Mouse (Mus musculus): ENCODE measurements around the gene Sptbn4. TPM values are rescaled to one million over a fixed set of nuclear protein-coding genes. Genes with fewer than 3 reads are reported as not detected.

The Sptbn4 gene
- polyA plus RNA-seq, 1 experiment = 0.23 TPM

DNA sequence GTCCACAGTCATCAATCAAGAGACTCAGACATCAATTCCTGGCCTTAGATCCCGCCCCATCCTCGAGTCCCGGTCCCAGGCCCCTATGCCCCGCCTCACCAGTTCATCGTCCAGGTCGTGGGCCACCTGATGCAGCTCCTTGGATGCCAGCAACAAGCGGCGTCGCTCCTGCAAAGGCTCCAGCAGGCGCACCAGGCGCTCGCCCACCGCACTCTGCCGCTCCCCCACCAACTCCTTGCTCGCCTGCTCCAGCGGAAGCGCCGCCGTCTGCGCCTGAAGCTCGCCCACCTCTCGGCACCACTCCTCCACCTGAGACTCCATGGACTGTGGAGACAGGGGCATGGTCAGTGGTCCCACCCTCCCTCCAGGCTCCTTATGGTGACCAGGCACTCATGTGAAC lies 72.2 kb downstream of the Sptbn4 start:
- Histone ChIP-seq H3K27me3 (ENCODE audit: control insufficient read depth, insufficient read depth, low read length) (peaks cover 20% of the 10 kb centered on the region), H3K36me3 (ENCODE audit: control insufficient read depth, insufficient read depth, low read length) (no peaks in the 10 kb centered on the region), H3K27ac (ENCODE audit: insufficient read depth, low read length) (no peak overlapping the region), H3K4me1 (ENCODE audit: control insufficient read depth, insufficient read depth, insufficient read length) (no peaks in the 10 kb centered on the region; the same call in 1 of the 2 replicates), H3K4me3 (ENCODE audit: extremely low read depth, insufficient read depth, insufficient read length) (no peak overlapping the region)
- TF ChIP-seq POLR2A (IDR thresholded peaks at IDR 0.05; ENCODE audit: low read depth, low read length) = no peak
- no peak for TF ChIP-seq CTCF (IDR thresholded peaks at IDR 0.05; ENCODE audit: extremely low read depth, insufficient read depth, insufficient read length, insufficient replicate concordance)
- DNase-seq (ENCODE audit: low read depth in 1 of 2, low spot score in 2 of 2) = no peak
- 4% methylated on average over 20 of the region's 22 CpGs for WGBS

DNA sequence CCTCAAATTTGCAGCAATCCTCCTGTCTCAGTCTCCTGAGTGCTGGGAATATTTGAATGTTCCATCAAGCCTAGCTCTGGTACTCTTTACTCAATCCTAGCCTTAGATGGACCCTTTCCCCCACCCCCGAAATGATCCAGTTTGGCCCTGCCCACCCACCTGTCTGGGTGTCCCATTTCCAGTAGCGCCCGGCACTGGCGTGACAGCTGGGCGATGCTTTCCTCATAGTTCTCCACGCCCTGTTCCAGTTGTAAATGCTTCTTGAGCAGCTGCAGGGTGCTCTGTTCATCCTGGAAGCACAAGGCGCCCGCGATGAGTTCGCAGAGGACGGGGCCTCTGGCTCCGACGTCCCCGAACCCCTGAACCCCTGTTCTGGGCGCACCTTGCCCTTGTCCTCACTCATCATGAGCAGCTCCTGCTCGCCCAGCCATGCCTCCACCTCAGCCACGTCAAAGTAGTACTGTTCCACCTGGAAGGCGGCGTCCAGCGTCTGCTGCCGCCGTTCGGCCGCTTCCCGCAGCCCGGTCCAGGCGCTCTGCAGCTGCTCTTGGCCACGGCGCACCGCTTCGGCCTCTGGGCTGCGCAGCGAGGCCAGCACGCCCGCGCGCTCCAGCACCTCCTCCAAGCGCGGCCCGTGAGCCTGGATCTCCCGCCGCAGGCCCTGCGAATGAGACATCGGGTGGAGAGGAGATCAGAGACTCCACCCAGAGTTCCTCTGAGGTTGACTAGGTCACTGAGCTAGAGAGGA lies 75.6 kb downstream of the Sptbn4 start:
- no peak overlapping the region for H3K27ac ChIP-seq (ENCODE audit: insufficient read depth, low read length)
- 12% methylated on average over 44 of the region's 44 CpGs for WGBS
- no peaks in the 10 kb centered on the region for H3K36me3 ChIP-seq (ENCODE audit: control insufficient read depth, insufficient read depth, low read length)
- H3K27me3 ChIP-seq (ENCODE audit: control insufficient read depth, insufficient read depth, low read length) = peaks cover 35% of the 10 kb centered on the region
- H3K4me1 ChIP-seq (ENCODE audit: control insufficient read depth, insufficient read depth, insufficient read length) = peaks cover 4% of the 10 kb centered on the region
- TF ChIP-seq POLR2A (IDR thresholded peaks at IDR 0.05; ENCODE audit: low read depth, low read length) = no peak
- TF ChIP-seq CTCF (IDR thresholded peaks at IDR 0.05; ENCODE audit: extremely low read depth, insufficient read depth, insufficient read length, insufficient replicate concordance) = no peak
- no peak overlapping the region for H3K4me3 ChIP-seq (ENCODE audit: extremely low read depth, insufficient read depth, insufficient read length)
- DNase-seq (ENCODE audit: low read depth in 1 of 2, low spot score in 2 of 2) = no peak

GRCm38 (mm10) chr7:27369111-27369510 lies 78.4 kb downstream of the Sptbn4 start:
- no peak for DNase-seq (ENCODE audit: low read depth in 1 of 2, low spot score in 2 of 2)

DNA sequence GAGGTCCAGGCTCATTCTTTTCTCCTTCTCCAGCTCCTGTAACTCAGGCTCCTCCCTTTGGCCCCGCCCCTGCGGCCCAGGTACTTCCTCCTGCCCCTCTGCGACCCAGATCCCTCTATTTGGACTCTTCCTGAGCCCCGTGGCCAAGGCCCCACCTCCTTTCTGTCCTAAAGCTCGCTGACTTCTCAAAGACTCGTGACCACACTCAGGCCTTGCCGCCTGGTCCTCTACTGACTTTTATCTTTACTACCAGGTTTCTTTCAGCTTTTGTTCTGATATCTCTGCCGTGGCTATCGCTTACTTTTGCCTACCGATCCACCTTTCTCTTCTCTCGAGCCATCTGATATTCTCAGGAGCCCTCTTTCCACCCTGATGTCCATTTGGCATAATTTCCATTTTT lies 79.5 kb downstream of the Sptbn4 start:
- DNase-seq (ENCODE audit: low read depth in 1 of 2, low spot score in 2 of 2) = no peak
- peaks cover 35% of the 10 kb centered on the region for H3K27me3 ChIP-seq (ENCODE audit: control insufficient read depth, insufficient read depth, low read length)
- 23% methylated on average over 11 of the region's 11 CpGs for whole genome bisulfite sequencing
- no peak overlapping the region for H3K27ac ChIP-seq (ENCODE audit: insufficient read depth, low read length)
- peaks cover 4% of the 10 kb centered on the region for H3K4me1 ChIP-seq (ENCODE audit: control insufficient read depth, insufficient read depth, insufficient read length)
- no peaks in the 10 kb centered on the region for H3K36me3 ChIP-seq (ENCODE audit: control insufficient read depth, insufficient read depth, low read length)
- peak overlapping the region; percentile 0; the same call in 1 of the 2 replicates for H3K4me3 ChIP-seq (ENCODE audit: extremely low read depth, insufficient read depth, insufficient read length)
- no peak for TF ChIP-seq POLR2A (IDR thresholded peaks at IDR 0.05; ENCODE audit: low read depth, low read length)
- no peak for TF ChIP-seq CTCF (IDR thresholded peaks at IDR 0.05; ENCODE audit: extremely low read depth, insufficient read depth, insufficient read length, insufficient replicate concordance)

More at GRCm38 (mm10) chr7:27369111-27369510, 78.4 kb downstream of the Sptbn4 start:
- Histone ChIP-seq H3K4me3 (ENCODE audit: extremely low read depth, insufficient read depth, insufficient read length) (no peak overlapping the region), H3K27ac (ENCODE audit: insufficient read depth, low read length) (no peak overlapping the region), H3K4me1 (ENCODE audit: control insufficient read depth, insufficient read depth, insufficient read length) (peaks cover 4% of the 10 kb centered on the region), H3K27me3 (ENCODE audit: control insufficient read depth, insufficient read depth, low read length) (peaks cover 31% of the 10 kb centered on the region), H3K36me3 (ENCODE audit: control insufficient read depth, insufficient read depth, low read length) (no peaks in the 10 kb centered on the region)
- WGBS = 83% methylated on average over 19 of the region's 19 CpGs
- TF ChIP-seq POLR2A (IDR thresholded peaks at IDR 0.05; ENCODE audit: low read depth, low read length) (no peak), CTCF (IDR thresholded peaks at IDR 0.05; ENCODE audit: extremely low read depth, insufficient read depth, insufficient read length, insufficient replicate concordance) (no peak)

- Histone ChIP-seq H3K27me3 (ENCODE audit: control insufficient read depth, insufficient read depth, low read length) (peaks cover 26% of the 10 kb centered on the region), H3K27ac (ENCODE audit: insufficient read depth, low read length) (no peak overlapping the region), H3K4me1 (ENCODE audit: control insufficient read depth, insufficient read depth, insufficient read length) (peaks cover 8% of the 10 kb centered on the region), H3K4me3 (ENCODE audit: extremely low read depth, insufficient read depth, insufficient read length) (no peak overlapping the region), H3K36me3 (ENCODE audit: control insufficient read depth, insufficient read depth, low read length) (no peaks in the 10 kb centered on the region)
- WGBS = 49% methylated on average over 21 of the region's 21 CpGs
- no peak for DNase-seq (ENCODE audit: low read depth in 1 of 2, low spot score in 2 of 2)
- no peak for TF ChIP-seq POLR2A (IDR thresholded peaks at IDR 0.05; ENCODE audit: low read depth, low read length)
- no peak for TF ChIP-seq CTCF (IDR thresholded peaks at IDR 0.05; ENCODE audit: extremely low read depth, insufficient read depth, insufficient read length, insufficient replicate concordance)
Observed at GRCm38 (mm10) chr7:27366082-27366844, 81.2 kb downstream of the Sptbn4 start.

DNA sequence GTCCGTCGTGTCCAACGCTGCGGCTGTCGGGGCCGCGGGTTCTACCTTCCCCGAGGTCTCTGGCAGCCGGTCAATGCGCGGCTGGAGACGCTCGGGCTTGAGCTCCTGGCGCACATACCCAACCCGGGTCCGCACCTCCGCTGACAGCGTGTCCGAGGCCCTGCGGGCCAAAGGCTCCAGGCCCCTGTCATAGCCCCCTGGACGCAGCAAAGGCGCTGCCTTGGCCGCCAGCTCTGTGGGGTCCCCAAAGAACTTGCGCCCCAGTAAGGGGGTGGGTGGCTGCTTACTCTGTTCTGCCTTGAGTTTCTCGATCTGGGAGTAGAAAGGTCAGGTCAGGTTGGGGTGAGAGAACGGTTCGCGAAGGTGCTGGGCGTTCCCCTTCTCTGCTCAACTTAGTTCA lies 83.1 kb downstream of the Sptbn4 start:
- Histone ChIP-seq H3K27ac (ENCODE audit: insufficient read depth, low read length) (no peak overlapping the region), H3K4me3 (ENCODE audit: extremely low read depth, insufficient read depth, insufficient read length) (no peak overlapping the region), H3K27me3 (ENCODE audit: control insufficient read depth, insufficient read depth, low read length) (peaks cover 19% of the 10 kb centered on the region), H3K4me1 (ENCODE audit: control insufficient read depth, insufficient read depth, insufficient read length) (peaks cover 8% of the 10 kb centered on the region), H3K36me3 (ENCODE audit: control insufficient read depth, insufficient read depth, low read length) (no peaks in the 10 kb centered on the region)
- no peak for DNase-seq (ENCODE audit: low read depth in 1 of 2, low spot score in 2 of 2)
- 12% methylated on average over 29 of the region's 29 CpGs for WGBS
- TF ChIP-seq POLR2A (IDR thresholded peaks at IDR 0.05; ENCODE audit: low read depth, low read length) = no peak
- TF ChIP-seq CTCF (IDR thresholded peaks at IDR 0.05; ENCODE audit: extremely low read depth, insufficient read depth, insufficient read length, insufficient replicate concordance) = no peak

Measured in spleen, adult 2 months (tissue).